In the genomic region with DNA sequence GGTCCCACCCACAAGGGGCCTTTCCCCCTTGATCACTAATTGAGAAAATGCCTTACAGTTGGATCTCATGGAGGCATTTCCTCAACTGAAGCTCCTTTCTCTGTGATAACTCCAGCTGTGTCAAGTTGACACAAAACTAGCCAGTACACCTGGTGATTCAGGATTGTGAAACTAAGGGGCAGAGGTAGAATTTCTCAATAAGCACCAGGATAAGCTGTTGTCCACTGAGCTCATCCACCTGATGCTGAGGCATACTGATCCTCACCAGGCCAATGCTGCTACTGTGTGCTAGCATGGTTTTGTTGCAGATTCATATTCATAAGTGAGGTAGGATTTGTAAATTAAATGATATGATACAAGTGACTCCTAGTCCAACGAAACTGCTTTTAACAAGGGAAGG, we compare ENCODE assay signal across 1 mouse cellular context. TPM values are rescaled to one million over a fixed set of nuclear protein-coding genes. Genes with fewer than 3 reads are reported as not detected.
"Had no signal": no experiment of that assay in that cellular context is flagged by ENCODE, and none has a peak within 500 bp of the region (broad histone marks: within the 10 kb centered on the region; RNA-seq: fewer than 3 reads in every experiment).

No protein-coding gene starts in this region.

RNA-seq across cellular contexts. Expression of gene Tmem26, which starts 15.5 kb away (rescaled TPM):
- polyA plus RNA-seq: erythroblast, embryonic 14.5 days had no signal
